Mouse (Mus musculus): ENCODE data around the gene Otub2.

The Otub2 gene

DNA sequence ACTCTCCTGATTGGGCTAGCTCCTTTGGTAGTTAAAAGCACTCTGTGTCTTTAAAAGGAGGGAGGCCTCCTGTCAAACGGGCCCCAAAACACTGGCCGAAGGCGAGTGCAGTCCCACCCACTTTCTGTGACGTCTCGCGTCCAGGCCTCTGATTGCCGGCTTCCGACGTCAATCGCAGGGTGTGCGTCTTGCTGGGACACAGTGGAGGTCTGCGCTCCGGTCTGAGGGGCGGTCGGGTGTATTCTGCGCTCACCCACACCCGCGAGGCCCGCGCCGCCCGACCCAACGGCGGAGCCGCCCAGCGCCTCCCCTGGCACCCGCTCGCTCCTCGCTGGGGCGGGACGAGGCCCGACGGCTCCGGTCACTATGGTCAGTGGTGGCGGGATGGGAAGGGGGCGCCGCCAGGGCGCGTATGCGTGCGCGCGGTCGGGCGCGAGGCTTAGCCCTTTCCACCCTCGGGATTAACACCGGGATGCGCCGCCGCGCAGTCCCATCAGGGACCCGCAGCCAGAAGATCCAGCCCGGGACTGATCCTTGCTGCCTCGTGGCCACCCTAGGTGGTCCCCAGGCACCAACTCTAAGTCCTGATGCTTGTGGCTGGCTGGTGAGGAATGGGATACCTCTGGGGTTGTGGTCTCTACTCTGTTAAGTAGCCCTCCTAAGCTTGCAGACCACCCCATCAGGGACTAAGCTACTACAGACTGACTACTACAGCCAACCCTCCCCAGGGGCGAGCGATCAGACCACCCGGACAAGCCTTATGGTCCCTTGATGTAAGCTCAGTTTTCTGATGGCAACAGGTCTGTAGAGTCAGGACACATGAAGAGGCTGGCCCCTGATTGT lies at the start of gene Otub2:
Gene Otub2, plus strand, starts transcription at position 178 of the 843 bp plus-strand sequence.
- peak; percentile 94 to 98 for DNase-seq (ENCODE audit: low spot score in 2 of 2)

DNA sequence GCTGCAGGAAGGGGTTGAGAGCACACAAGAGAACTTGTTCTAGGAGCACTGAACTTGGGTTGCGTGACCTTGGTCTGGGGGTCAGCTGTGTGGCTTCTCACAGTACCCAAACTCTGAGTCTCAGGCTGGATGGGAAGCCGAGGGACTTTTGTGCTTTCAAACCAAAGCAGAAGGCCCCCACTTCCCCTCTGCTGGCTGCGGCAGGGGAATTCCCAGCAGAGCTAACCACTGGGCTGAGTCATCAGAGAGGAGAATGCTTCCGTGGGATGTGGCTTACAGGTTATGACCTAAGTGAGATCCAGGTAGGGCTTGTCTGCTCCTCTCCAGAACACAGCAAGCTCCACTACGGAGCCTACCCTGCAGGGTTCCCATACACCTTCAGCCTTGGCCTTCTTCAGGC lies 47.3 kb upstream of the Otub2 start:
- no peak for DNase-seq (ENCODE audit: low spot score in 2 of 2)

DNA sequence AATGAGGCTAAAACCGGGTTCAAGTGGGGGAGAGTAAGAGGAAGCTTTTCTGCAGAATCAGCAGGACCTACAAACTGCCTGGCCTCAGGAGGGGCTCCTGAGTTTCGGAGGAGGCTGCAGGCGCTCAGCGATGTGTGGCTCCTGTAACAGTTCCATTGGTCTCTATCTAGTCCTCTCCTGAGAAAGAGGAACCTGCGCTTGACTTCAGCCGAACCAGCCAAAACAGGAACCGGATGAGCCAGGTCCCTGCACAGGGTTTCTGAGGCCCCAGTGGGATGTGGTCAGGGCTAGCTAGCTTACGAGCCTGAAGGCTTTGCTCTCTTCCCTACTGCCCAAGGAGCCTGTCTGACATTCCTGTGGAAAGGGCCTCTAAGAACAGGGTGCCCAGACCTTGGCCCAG lies 45.0 kb upstream of the Otub2 start:
- no peak for DNase-seq (ENCODE audit: low spot score in 2 of 2)

DNA sequence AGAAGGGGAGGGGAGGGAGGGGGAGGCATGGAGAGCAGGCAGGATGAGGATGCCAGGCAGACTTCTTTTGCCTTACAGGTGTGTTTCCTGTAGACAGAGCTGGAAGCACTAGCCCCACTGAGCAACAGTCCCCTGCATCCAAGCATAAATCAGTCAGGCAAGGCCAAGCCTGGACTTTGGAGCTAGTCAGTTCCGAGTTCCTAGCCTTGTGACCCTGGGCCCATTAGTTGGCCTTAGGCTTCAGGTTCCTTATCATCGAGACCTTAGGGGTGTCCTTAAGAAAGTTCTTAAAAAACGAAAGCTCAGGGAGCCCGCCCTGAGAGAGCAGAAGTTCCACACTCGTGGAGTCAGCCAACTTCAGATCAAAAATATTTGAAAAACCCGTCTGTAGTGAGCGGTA lies 43.5 kb upstream of the Otub2 start:
- no peak for DNase-seq (ENCODE audit: low spot score in 2 of 2)

DNA sequence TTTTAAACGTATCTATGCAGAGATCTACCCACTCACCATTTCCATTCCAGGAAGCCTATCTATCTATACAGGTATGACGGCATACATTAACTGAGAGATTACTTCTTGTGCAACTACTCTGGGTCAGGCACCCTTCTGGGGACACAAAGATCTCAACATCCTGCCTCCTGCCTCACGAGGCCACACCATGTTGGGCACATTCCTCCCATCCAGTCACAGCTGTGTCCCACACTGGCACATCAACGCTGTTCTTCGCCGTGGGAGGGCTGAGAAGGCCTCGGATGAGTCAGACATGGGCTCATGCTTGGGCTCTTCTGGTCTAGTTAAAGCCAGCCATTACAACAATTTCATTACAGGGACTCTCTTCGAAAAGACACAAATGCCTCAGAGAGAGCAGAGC lies 41.5 kb upstream of the Otub2 start:
- DNase-seq (ENCODE audit: low spot score in 2 of 2), result no peak

DNA sequence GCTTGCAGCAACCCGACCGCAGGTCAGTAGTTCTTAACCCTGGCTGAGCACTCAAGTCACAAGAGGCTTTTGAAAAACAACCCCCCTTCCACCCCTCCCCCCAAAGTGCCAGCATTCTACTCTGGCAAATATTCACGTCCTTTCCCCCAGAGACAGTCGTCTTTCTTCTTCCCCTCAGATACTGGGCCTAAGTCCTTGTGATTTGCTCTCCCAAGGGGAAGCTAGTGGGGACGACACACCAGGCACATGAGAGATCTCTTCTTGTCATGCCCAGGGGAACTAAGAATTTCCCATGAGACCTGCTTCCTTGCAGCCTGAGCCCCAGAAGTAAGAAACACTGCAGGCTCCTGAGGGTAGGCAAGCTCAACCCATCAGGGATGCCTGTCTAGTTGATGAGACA lies 41.1 kb upstream of the Otub2 start:
- DNase-seq (ENCODE audit: low spot score in 2 of 2), result no peak

DNA sequence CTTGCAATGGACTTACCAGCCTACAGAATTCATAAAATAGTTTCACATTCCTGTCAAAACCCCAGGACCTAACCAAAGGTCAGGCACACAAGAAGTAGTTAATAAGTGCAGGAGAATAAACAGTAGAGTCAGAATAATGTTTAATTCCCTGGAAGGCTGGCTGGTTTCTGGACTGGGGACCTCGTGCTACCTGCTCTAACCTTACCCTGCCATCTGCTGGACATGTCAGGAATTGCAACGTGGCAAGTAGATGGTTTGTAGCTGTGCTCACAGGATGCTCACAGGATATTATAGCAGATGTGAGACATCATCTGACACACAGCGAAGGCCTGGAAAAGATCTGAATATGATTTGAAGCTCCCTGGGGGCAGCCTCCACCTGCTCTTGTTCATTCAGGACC lies 40.0 kb upstream of the Otub2 start:
- peak in 1 of 2 experiments; percentile 77 for DNase-seq (ENCODE audit: low spot score in 2 of 2)

DNA sequence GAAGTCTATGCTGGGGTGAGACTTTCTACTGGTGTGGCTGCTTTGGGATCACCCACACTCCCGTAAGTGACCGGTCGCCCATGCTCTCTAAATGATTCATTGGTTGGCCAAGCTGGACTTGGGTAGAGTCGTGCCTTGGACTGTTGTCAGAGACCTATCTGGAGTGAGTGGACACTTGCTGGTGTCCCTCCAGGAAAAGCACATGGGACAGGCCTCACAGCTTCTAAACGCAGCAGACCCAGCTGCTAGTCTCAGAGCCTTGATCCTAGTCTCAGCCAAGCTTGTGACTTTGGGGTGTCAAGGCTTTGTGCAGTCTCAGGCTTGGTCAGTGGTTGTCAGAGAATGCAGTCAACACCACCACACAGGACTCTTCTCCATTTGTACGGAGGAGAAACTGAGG lies 35.7 kb upstream of the Otub2 start:
- no peak for DNase-seq (ENCODE audit: low spot score in 2 of 2)

DNA sequence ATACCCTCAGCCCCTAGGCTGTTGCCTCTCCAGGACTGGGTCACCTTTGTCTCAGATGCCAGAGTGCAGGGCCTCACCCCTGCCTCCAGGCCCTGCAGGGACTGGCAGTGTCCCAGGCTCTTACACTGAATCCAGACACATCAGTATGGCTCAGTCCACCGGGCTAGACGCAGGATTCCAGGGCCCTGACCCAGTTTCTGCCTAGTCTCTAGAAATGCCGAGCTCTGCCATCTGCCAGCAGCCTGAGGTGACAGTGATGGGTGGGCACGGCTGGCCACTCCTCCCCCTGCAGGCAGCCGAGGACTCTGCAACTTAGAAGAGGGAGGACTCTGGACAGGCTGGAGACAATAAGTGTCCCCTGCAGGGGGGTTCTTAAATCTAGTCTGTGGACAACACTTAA lies 34.9 kb upstream of the Otub2 start:
- DNase-seq (ENCODE audit: low spot score in 2 of 2), result peak in 1 of 2 experiments; percentile 40

DNA sequence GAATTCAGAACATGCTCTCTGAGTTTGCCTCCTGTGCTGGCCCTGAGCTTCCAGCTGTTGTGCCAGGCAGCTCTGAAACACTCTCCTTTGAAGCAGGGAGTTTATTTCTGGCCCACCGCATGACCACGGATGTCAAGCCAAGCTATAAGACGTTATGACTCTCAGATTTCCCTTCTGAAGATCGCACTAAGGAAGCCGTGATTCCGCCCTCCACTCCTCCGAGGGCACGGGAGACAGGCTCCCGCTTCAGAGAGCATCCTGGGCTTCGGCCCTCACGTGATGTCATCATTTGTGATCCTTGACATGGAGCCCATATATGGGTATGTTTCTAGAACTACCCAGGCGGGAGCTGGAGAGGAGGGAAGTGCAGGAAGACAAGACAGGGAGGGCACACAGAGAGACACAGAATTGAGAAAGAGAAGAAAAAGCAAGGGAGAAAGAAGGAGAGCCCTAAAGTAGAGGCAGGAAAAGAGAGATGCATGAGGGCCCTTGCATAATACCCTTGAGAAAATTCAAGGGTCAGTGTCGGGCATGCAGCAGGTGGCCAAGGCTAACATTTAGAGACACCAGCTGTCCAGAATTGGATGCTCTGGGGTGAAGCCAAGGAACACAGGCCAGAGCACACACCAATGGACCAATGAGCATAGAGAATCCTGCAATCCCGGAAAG lies 32.6 kb upstream of the Otub2 start, which contains the start of gene Asb2:
Gene Asb2, minus strand, starts transcription at position 256 of the 669 bp plus-strand sequence.
- DNase-seq (ENCODE audit: low spot score in 2 of 2), result no peak

DNA sequence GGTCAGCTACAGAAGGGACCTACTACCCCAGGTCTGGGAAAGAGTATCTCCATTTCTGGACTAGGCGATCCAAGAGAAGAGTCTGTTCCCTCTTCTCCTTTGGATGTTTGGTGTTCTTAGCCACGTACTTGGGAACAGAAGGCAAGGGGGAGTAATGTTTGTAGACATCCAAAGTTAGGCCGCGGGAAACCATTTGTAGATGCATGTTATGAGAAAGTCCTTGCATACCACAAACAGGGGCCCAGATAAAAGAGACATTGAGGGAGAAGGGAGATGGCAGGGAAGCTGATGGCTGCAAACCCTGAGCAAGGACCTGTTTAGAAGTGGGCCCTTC lies 32.1 kb upstream of the Otub2 start:
- no peak for DNase-seq (ENCODE audit: low spot score in 2 of 2)

DNA sequence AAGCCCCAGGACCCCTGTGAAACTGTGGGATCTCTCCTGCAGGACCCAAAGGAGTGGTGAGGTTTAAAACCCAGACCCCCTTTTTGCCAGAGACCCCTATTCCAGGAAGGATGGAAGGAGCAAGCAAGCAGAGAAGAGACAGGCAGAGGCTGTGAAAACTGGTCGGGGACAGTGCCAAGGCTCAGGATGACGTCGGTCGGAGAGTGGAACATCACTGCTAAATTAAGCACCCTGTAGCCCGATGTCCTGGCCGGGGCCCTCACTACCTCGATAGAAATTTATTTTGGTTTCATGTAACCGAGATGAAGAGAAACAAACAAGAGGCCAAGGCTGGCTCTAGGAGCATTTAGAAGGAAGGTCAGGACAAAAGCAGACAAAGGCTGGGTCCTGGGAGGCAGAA lies 30.3 kb upstream of the Otub2 start:
- DNase-seq (ENCODE audit: low spot score in 2 of 2), result no peak

DNA sequence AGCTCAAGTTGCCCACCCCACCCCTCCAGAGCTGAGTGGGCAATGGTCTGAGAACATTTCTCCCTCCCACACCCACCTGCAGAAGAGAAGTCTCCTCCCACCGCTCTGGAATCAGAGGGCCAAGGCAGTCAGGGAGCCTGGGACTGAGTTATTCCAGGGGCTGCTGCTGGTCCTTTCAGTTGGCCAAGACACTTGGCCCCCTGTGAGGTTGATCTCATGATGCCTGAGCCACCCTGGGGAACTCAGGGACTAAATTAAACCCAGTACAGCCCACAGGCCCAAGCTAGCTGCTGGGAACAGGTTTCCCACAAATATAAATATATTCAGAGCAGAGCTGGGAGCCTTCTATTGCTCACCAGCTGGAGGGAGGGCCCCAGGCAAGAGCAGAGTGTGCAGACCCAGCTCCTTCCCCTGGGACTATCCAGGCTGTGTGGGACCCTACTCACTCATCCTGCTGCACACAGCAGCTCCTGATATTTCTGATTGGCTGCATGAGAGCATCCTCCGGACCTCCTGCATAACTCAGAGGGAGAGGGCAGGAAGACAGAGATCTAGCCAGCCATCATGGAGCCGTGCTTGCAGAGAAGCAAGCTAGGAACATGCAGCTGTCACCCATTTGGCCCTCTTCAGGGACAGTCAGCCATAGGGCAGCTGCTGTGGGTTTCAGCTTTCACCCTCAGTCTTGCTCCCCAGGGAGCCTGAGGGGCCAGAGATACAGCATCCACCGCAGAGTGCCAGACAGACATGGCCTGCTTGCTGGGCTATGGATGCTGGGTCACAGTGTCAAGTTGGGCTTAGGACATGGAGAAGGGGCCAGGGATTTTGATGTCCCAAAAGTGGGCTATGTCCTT lies 29.3 kb upstream of the Otub2 start:
- DNase-seq (ENCODE audit: low spot score in 2 of 2), result no peak

DNA sequence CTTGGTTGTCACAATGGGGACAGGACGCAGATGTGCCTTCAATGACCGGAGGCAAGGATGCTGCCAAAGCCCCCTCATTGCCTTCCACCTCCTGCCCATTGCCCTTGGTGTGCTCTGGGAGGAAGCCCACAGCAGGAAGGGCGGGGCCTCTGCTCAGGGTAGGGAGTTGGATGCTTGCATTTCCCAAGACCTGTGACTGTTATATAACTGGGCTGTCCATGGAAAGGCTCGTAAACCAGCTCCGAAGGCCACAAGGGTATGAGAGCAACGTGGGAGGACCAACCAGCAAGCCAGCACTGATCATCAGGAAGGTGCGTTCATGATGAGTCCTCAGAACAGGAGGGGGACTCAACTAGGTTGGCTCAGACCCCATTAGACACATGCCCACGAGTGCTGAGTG lies 27.7 kb upstream of the Otub2 start:
- DNase-seq (ENCODE audit: low spot score in 2 of 2), result no peak

DNA sequence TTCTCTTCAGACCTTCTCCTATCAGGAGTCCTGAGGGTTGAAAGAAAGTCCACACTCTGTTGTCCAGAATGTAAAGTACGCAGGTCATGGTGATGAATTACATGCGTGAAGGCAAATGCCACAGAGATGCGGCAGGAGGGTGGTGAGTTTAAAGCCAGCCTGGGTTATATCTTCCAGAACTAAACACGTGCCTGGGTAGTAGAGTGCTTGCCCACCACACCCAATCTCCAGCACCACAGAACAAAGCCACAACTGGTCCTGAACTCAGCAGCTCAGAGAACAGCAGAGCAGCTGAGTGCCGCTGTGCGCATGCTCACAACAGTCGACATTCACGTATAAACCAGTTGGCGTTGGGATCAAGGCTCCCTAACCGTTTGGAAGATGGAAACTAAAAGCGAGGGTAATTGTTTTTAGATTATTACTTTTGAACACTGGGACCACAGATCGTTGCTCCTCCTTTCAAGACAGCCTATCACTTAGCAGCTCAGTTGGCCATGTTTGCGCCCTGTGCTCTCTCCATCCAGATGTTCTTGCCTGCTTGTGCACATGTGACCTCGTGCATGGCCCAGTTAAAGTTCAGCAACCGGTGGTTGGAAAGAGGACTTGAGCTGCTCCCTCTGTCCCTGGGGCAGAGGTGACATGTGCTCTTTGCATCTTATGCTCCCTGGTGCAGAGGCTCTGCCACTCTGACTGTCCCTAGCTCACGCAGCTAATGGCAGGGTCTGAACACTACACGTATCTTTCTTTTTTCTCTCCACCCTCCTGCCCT lies 26.8 kb upstream of the Otub2 start:
- DNase-seq (ENCODE audit: low spot score in 2 of 2), result no peak

DNA sequence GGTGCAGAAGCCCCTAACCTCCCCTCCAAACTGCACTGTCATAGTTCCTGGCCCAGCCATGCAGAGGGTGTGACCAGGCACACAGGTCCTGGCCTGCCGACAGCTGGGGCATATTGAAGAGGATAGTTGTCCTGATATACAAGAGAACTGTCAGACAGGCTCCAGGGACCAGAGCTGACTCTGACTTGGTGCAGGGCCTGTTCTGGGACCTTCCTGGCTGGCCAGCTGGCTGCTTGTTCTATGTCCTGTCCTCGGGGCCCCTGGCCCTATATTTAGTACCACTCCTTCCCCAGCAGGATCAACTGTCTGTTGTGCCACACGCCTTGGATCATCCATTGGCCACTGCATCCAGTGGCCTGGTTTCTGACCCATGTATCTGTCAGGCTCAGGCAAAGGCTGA lies 26.1 kb upstream of the Otub2 start:
- DNase-seq (ENCODE audit: low spot score in 2 of 2), result no peak

DNA sequence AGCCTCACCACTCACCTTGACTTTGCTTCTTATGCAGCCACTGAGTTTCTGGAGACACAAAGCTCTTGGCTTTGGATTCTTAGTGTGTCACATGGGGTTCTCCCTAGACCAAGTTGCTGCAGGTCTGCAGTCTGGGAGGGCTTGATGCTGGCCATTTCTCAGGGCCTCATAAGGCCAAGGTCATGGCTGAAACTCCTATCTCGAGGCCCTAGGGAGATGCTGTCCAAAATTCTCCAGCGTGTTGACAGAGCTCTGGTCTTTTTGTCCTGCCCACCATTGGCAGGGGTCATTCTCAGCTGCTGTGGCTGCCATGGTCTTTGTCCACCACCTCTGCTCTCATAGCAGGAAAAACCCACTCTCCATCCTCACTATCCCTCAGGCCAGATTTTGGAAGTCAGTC lies 21.3 kb upstream of the Otub2 start:
- no peak for DNase-seq (ENCODE audit: low spot score in 2 of 2)

DNA sequence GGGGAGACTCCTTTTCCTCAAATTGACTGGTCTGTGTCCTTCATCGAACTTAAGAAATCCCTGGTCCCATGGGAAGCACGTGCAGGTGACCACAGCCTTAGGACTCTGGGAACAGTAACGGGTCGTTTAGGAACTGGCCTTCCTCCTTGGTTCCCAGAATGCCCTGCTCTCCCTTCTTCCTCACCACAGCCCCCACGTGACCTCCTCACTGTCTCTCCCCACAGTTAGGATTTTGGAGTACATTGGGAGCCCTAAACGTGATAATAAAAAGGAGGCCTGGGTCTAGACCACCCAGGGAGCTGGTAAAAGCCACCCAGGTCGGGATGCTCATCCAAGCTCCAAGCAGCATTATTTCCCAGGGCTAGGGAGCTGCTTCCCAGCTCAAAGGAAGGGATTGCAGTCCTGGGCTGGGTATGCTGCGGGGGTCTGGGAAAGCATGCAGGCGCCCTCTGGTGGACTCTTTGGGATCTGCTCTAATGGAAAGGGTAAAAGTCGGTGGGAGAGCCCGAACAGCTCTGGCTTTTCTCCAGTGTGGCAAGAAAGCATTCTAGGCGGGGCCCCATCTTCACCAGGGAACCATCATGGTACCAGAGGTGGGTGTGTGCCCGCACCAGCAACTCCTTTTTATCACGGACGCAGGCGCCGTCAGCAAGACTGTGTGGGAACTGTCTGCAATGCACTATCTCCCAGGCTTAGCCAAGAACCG lies 20.7 kb upstream of the Otub2 start:
- peak in 1 of 2 experiments; percentile 76 for DNase-seq (ENCODE audit: low spot score in 2 of 2)

DNA sequence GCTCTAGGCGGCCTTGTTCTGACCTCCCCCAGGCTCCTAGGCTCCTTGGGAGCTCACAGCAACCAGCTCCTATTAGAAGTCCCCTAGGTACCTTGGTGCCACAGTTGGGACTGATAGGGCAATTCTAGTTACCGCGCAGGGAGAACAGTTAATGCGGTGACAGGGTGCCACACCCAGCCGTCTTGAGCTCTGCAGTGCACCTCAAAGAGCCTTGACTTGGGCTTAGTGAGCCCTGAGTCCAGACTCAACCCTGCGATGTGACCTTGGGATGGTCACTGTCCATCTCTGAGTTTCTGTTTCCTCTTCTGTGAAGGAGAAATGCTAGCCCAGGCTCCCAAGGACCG lies 20.2 kb upstream of the Otub2 start:
- DNase-seq (ENCODE audit: low spot score in 2 of 2), result no peak

DNA sequence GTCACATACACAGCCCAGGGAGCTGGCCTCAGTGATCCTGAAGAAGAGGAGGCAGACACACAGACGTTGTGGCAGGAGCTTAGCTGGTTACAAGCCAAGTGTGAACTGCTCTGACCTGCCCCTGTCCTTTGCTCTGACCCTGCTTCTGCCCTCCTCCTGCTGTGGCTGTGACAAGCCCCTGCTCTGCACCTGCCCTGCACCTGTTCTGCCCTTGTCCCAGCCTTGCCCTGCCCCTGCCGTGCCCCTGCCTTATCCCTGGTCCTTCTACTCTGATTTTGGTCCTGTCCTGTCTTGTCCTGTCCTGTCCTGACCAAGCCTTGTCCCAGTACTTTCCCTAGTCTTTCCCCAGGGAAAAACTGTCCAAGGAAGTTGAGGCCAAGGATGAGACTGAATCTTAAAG lies 19.7 kb upstream of the Otub2 start:
- no peak for DNase-seq (ENCODE audit: low spot score in 2 of 2)

DNA sequence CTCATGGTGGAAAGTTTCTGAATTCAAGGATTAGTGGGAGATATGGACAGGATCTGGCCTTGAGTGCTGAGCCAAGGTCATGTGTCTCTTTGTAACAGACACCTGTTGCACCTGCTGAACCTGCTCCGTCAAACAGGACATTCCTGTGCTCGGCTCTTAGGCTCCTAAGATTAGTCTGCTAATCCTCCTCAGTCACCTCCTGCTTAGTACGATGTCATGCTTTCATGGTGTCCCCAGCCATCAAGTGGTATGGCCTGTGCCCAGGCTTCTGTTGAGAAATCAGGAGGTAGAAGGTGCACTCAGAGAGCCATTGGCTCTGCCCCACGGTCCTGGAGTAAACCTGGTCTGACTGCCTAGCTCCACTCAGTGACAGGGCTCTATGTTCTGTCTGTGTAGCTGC lies 17.6 kb upstream of the Otub2 start:
- DNase-seq (ENCODE audit: low spot score in 2 of 2), result no peak
